Mouse (Mus musculus): Measurements from ENCODE around the gene Zfp804a.

Gene Zfp804a

DNA sequence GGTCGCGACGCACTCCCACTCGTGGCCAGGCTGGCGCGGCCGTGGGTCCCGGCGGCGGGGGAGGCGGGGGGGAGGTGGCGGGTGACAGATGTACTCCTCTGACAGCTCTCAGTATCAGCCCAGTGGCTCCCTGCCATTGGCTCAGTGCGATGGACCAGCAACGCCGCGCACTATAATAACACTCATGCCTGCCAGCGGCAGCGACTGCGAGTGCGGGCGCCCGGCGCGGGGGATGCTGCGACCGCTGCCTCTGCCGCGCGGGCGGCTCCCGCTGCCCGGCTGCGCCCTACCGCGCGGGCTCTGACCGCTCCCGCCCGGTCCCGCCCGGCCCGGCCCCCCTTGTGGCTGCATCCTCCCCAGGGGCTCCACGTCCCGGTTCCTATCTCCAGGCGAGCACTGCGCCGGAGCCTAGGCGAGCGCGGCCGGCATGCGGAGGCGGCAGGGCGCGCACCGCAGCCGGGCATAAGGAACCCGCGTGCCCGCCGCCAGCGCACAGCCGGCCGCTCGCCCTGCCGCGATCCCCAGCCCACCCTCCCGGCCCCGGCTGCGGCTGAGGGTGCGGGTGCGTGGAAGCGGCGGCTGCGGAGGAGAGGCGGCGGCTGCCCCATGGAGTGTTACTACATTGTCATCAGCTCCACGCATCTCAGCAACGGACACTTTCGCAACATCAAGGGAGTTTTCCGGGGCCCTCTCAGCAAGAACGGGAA lies at the start of gene Zfp804a:
Gene Zfp804a (plus strand): TSS at position 38 of the 707 bp plus-strand sequence.
- DNase-seq (ENCODE audit: extremely low read depth, insufficient read length, low spot score) = peak; percentile 0

DNA sequence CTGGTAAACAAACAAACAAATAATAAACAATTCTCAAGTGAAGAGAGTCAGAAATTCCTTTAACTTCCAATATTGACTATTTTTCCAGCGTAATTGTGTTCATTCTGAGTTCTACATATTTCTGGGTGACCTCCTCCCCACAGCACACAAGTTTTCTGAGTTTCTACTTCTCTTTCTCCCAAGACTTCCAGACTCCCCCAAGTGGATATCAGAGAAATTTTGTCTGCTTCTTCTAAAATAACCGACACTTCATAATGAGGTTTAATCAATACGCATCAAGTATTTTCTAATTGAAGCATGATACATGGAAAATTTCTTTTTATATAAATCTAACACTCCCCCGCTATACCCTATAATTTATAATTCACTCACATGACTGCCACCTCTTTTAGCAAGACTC lies 1.4 kb upstream of the Zfp804a start:
- DNase-seq (ENCODE audit: extremely low read depth, insufficient read length, low spot score) = no peak

DNA sequence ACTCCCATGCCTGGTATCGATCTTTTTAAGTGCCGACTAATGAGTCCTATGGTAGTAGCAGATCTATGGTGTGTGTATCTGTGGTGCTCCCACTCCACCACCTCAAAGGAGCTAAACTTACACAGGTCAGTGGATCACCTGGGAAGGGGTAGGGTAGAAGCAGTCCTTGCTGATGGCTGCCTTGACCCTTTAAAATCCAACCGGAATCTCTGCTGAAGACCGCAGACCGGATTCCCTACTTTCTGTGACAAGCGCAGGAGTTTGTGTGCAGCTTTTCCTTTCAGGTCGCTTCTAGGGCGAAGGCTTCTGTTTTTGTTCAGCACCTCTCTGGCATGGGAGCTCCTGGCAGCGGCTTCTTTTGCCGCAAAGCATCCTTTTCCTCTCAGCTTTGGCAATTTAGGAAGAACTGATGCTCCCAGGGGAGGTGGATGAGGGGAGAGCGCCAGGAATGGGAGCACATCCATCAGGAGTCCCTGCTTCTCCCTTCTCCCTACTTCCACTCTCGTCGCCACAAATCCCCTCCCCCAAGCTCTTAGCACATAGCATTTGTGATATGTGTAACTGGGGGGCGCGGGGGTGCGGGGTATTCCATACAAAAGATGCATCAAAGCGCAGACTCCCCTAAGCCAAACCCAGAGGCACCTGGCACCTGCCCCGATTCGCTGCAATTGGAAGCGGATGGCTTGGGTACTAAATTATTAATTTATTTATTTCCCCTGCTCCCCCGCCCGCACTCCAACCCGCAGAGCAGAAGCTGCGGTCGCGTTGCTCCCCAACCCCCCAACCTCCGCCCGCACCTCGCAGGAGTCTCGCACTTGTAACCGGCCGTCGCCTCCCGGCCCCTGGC lies 461 bp upstream of the Zfp804a start:
- no peak for DNase-seq (ENCODE audit: extremely low read depth, insufficient read length, low spot score)

DNA sequence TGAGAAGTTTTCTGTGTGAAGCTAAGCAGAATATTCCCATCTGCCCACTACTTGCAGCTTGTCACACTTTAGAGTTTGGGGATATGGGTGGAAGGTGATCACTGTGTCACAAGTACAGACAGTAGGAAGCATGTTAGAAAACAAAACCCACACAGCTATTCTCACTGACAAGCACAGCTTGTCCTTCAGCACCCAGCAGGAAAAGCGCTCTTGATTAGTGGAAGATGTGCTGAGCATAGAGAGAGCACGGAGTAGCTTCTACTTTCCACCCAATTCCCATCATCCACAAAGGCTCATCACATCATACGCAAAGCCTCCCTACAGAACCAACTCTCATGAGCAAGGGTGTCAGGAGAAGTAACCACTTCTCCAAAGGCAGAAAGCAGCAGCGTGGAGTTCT lies 1.4 kb downstream of the Zfp804a start:
- DNase-seq (ENCODE audit: extremely low read depth, insufficient read length, low spot score) = no peak

DNA sequence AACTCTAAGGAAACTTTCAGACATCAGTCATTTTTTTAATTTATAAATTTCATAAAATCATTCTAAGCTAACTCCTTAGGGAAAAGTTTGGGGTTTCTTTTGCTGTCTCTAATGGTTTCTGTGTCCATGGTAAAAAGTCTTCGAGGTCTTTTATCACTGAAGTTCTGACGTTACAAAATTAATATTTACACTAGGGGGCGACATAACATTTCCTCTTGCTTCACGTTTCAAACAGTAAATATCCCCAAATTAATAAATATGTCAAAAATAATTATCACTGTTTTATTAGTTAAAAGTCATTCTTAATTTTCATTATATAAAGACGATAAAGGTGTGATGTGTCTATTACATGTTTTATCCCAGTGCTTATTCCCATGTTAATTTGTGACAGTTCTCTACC lies 11.6 kb downstream of the Zfp804a start:
- DNase-seq (ENCODE audit: extremely low read depth, insufficient read length, low spot score) = no peak

DNA sequence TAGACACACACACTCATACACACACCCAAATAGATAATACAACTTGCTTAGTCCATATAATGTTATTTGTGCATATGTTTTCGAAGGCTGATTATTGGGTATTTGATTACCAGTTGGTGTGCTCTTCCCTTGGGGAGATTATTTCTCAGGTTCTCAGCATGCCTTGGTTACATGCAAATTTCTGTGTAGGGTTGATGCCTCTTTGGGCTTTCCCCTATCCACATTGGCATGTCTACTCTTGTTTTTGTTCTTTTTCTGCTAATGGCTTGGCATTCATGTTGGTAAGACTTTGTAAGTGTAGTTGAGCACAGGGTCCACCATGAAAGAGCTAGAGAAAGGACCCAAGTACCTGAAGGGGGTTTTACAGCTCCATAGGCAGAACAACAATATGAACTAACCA lies 14.9 kb downstream of the Zfp804a start:
- DNase-seq (ENCODE audit: extremely low read depth, insufficient read length, low spot score) = no peak

DNA sequence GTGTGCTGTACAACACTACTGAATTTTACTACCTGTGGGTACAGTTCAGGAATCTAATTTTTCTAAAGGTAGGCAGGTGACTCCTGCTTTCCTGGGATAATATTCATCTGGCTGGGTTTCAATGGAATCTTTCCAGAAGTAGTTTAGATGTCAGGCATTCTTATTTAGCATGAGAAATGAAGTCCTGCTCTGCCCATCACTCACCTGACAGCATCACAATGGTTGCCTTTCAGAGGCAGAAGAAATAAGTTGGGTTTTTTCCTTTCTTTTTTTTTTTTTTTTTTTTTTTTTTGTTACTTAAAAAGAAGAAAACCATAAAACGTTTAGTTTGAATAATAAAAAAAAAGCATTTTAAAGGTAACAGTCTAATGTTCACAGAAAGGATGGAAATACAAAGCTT lies 16.1 kb downstream of the Zfp804a start:
- no peak for DNase-seq (ENCODE audit: extremely low read depth, insufficient read length, low spot score)

DNA sequence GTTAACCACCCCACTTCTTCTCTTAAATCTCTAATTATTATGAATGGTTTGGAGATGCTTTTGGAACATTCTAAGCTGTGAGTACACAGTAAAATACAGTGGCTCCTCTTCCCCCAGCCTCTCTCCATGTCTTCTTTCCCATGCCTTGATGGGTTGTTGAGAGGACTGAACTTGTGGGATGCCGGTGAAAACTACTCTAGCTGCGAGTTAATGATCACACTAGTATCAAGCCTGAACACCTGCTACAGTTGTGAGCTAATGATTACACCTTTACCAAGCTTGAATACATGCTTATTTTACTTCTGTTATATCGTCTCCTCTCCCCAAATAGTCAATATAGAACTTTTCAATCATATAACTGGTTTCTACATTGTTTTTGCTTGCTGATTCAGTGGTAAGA lies 23.9 kb downstream of the Zfp804a start:
- no peak for DNase-seq (ENCODE audit: extremely low read depth, insufficient read length, low spot score)

DNA sequence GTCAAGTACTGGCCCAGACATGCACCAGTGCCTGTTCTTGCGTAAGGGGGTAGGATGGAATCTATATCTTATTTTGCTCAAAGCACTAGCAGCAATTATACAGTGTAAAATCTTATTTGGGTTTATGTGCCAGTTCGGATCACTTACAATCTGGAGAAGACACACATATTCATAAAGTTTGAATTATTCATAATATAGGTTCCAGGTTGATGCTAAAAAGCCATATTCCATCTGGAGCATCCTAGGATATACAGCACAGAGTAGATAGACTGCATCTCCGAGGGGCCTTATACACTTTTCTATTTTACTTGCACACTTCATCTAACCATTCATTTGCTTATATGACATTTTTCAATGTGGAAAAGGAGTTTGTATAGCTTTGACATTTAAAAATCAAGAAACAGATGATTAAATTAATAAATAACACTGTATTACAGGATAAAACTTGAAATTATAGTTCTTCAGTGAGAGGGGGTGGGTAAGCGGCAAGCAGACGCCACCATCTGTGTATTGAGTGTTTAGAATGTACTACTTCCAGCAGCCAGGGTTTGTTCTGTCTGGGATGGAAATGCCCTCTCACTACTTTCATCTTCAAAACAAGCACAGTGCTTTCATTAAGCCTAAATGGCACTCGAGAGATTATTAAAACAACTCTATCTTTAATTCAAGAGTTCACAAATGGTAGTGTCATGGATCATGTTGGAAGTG lies 25.4 kb downstream of the Zfp804a start:
- DNase-seq (ENCODE audit: extremely low read depth, insufficient read length, low spot score) = no peak

DNA sequence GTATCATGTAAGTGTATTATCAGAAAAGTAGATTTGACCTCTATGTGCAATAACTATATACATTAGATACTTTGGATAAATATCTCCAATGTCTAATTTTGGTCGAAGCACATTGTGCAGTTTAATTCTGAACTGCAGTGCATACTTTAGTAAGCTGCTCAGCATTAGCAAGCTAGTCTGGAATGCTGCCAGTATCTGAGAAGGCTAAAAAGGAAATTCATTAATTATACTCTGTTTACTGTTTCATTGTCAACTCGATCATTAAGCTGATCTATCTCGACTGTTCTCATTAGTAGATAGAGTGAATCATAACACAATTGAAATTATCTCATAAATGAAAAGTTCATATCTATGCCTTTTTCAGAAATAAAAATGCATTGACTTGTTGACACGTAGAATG lies 27.7 kb downstream of the Zfp804a start:
- DNase-seq (ENCODE audit: extremely low read depth, insufficient read length, low spot score) = no peak

DNA sequence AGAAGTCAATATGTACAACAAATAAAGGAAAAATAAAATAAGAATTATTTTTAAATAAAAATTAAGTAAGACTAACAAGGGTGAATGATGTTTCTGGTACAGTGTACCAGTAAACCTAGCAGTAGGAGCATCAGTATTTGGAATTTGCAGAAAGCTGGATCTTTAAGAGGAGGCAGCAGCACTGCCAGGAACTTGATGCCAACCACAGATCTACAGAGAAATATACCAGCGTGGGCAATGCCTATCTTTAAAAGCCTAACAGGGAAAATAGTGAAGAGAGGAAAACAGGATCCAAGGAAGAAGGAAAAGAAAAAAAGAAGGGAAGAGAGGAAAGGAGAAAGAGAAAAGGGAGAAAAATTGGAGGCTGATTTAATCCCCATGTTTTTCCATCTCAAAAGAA lies 60.1 kb downstream of the Zfp804a start:
- no peak for DNase-seq (ENCODE audit: extremely low read depth, insufficient read length, low spot score)

DNA sequence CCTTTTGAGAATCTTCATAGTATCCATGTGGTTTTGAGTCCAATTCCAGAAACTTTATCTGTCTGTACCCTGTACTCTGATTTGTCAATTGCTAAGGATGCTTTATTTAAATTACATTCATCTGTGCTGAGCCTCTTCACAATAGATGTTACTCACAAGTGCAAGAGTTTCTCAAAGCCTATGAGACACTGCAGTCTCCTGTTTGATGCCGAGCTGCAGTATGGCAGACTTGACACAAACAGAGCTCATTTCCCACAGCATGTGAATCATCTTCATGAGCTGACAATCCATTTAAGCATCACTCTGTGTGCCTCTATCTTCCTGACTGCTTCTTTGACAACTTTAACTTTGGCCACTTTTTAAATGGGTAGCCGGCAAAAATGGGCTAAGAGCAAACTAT lies 60.6 kb downstream of the Zfp804a start:
- DNase-seq (ENCODE audit: extremely low read depth, insufficient read length, low spot score) = no peak

DNA sequence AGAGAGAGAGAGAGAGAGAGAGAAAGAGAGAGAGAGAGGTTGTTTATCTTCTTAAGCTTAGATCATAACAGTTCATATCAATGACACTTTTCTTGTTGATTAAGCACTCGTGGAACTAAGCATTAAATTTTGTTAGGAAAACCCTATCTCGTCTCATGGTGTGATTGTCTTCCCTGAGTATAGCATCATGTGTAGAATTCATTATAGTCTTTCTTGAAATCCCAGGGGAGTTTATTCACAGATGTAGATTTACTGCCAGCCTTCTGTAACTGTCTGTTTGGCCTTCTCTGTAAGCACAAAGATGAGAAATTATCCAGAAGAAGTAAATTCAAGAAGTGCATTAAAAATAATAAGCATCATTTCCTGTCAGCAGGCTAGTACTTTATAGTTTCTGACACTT lies 66.6 kb downstream of the Zfp804a start:
- DNase-seq (ENCODE audit: extremely low read depth, insufficient read length, low spot score) = no peak

DNA sequence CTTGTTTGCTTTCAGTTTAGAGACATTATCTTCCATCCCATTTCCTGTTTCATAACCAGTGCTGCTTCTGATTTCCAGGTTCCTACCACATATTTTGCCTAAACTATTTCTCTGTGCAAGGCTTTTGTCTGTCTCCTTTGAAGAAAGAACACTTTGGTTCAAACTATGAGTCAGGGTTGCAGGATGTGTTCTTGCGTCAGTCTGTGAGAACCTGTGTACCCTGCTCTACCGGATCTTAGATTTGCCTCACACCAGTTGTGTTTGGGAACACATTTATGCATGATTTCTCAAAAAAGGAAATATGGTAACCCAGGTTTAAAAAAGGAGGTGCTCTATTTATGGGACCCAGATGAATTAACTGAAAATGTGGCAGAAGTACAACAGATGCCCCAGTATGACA lies 125.7 kb downstream of the Zfp804a start:
- DNase-seq (ENCODE audit: extremely low read depth, insufficient read length, low spot score) = no peak

DNA sequence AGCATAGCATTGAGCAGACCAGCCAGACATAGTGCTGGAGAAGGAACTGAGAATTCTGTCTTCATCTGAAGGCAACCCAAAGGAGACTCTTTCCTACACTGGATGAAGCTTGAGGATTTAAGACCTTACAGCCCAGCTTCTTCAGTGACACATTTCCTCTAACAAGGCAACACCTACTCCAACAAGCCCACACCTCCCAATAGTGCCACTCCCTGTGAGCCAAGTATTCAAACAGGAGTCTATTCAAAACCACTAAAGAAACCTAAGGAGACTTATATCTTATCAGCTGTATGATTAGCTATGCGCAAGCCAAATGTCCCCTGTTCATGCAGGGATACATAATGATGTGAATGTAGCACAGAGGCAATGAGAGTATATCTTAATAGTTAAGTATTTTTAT lies 128.0 kb downstream of the Zfp804a start:
- no peak for DNase-seq (ENCODE audit: extremely low read depth, insufficient read length, low spot score)

DNA sequence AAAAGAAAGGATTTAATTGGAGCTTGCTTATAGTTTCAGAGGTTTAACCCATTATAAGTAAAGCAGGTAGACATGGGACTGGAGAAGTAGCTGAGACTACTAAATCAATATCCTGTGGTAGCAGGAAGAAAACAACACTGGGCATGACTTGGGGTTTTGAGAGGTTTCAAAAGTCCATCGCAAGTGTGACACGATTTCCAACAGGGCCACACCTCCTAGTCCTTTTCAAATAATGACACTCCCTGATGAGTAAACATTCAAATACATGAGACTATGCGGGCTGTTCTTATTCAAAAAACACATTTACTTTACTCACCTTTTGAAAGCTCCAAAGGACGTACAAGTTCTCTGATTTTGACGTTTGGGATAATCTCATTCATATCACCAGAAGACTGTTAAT lies 146.9 kb downstream of the Zfp804a start:
- DNase-seq (ENCODE audit: extremely low read depth, insufficient read length, low spot score) = no peak

DNA sequence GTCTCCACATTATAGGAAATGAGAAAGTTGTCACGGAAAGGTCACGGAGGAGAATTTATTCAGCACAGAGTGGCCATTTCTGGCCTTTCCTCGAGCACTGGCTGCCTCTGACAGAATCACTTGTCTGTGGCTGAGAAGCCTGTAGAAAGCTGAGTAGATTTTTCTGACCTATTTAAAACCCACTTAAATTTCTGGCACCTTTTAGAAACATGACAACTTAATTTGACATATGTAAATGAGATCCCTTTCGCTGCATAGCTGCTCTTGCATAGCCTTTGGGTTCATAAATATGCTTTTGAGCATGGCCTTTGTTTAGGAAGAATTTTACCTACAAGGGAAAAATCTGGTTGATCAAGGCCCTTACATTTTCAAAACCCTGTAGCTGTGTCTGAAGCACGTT lies 147.6 kb downstream of the Zfp804a start:
- no peak for DNase-seq (ENCODE audit: extremely low read depth, insufficient read length, low spot score)

DNA sequence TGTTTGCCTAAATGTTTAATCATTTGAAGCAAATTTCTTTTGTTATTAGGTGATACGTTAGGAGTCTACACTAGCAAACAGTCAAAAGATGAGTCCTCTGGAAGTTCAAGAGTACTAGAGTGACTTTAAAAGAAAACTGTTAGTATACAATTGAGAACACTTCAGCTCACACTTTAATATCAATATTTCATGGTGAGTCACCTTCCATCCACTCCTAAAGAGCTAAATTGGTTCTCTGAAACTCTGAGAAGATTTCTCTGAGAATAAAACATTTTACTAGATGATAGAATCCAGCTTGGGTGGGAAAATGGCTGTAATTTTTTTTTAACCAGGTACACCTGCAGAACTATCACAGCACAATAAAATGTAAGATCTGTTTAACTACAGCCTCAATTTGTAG lies 157.6 kb downstream of the Zfp804a start:
- no peak for DNase-seq (ENCODE audit: extremely low read depth, insufficient read length, low spot score)

DNA sequence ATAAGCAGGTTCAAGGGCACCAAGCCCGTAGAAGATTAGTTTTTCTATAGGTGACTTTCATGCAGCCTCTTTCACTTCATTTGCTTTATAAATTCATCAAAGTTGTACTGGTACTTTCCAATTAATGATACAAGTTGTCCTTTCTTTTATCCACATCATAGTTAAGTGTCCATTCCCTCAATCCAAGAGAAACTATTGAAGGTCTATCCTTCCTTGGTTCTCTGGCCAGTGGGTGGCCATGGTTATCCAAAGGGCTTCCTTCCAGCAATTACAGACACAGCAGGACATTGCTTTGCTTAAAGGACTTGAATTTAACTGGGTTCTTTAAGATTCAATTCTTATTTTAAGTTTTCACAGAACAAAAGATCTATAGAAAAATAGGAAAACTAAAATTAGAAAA lies 158.9 kb downstream of the Zfp804a start:
- DNase-seq (ENCODE audit: extremely low read depth, insufficient read length, low spot score) = no peak

DNA sequence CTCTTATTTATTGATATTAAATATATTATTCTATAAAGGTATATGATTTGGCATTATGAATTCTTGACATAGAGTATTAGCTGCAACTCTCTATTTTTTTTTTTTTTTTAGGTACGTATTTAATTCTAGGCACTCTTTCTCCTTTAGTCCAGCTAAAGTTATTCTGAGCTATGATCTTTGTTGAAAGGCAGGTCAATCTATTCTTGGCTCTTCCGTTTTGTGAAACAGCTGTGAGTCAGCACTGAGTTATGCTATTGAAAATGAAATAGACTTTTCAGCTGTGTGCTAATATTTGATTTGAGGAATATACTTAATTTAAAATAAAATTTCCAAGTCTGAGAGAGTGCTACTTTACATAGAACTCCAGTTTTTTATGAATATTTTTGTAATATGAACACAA lies 164.9 kb downstream of the Zfp804a start:
- DNase-seq (ENCODE audit: extremely low read depth, insufficient read length, low spot score) = no peak

DNA sequence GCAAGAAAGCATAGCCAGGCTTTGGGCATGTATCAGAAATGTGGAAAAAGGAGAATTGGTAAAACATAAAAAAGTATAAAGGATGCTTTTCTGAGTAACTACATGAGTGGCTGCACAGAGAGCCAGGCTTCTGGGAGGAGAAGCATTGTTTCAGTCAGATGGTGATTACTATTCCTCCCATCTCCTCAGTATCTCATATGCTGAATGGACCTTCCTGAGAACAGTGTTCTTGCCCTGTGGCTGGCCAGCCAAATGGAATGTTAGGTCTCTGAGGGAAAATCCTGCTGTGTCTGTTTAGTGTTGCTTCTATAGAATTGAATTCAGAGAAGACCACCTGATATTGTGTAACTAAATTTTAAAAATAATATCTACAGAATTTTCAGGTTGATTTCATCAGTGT lies 193.0 kb downstream of the Zfp804a start:
- DNase-seq (ENCODE audit: extremely low read depth, insufficient read length, low spot score) = no peak
